In the genomic region with DNA sequence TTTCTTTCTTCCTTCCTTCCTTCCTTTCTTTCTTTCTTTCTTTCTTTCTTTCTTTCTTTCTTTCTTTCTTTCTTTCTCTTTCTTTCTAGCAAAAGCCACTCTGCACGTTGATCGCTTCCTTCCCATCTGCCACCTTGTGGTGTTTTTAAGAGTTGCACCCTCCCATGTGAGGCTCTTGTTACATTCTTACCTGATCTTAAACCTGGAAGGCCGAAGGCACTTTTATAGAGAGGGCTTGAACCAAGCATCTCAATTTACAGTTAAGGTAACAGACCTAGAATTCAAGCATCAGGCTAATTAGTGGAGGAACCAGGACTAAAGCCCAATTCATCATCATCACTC, we compare ENCODE assay signal across 8 mouse cellular contexts. TPM values are rescaled to one million over a fixed set of nuclear protein-coding genes. Genes with fewer than 3 reads are reported as not detected.
DNase-seq lines count a peak whose midpoint lies in the region; ATAC-seq lines count a peak whose summit lies in the region.

No protein-coding gene starts in this region.

- WGBS in embryonic facial prominence, embryonic 13.5 days = 25% methylated on average over 3 of the region's 3 CpGs

- H3K9me3 ChIP-seq in embryonic facial prominence, embryonic 13.5 days = no peaks in the 10 kb centered on the region

- intact Hi-C loops in heart, postnatal 36 days (cut with DNase I) = loop anchor here (1.0 to 5.0 kb wide), 3 partner anchors 77 to 198 kb away; a partner anchor contains a TSS

- peak overlapping the region; percentile 38 for H3K4me2 ChIP-seq in embryonic facial prominence, embryonic 13.5 days

- peak overlapping the region; percentile 58; the same call in 1 of the 2 replicates for H3K9ac ChIP-seq in embryonic facial prominence, embryonic 13.5 days

- peak; percentile 62 for DNase-seq in cerebellum, adult 11 months
- DNase-seq in adrenal gland, postnatal 10 days = peak; percentile 76
- peak; percentile 71 to 77 for DNase-seq in heart, postnatal 36 days
- peak; percentile 72 to 82 for DNase-seq in layer of hippocampus, postnatal 10 days (ENCODE audit: low spot score in 2 of 2)
- DNase-seq in lung, postnatal 10 days = peak; percentile 85
- peak; percentile 80 to 87 for DNase-seq in right cerebral cortex, adult 2 months (ENCODE audit: low spot score in 2 of 2)

- H3K4me3 ChIP-seq in embryonic facial prominence, embryonic 13.5 days = peak overlapping the region; percentile 17

- no peaks in the 10 kb centered on the region for H3K27me3 ChIP-seq in embryonic facial prominence, embryonic 13.5 days

- H3K36me3 ChIP-seq in embryonic facial prominence, embryonic 13.5 days = no peaks in the 10 kb centered on the region

- no peak for ATAC-seq in cerebellum, adult (ENCODE audit: insufficient number of reproducible peaks, low FRiP score, low TSS enrichment)
- ATAC-seq in embryonic facial prominence, embryonic 13.5 days (ENCODE audit: insufficient number of reproducible peaks, insufficient read depth, low FRiP score, low TSS enrichment, low read depth) = no peak

- H3K27ac ChIP-seq in embryonic facial prominence, embryonic 13.5 days = peak overlapping the region; percentile 51

- peaks cover 34% of the 10 kb centered on the region for H3K4me1 ChIP-seq in embryonic facial prominence, embryonic 13.5 days

RNA-seq across cellular contexts. Expression of a gene that starts 7.9 kb away (rescaled TPM):
- total RNA-seq in adrenal gland, postnatal 10 days (2021) = 10 to 100 TPM; 35.4 to 43.9 TPM
- polyA plus RNA-seq in embryonic facial prominence, embryonic 13.5 days (2015; fragmentation: Nextera tagmentation; extraction: Ambion mirVana) = 104 and 111 TPM in 2 replicates
- total RNA-seq in heart, postnatal 36 days (2021) = 10 to 100 TPM; 28.3 to 30.9 TPM
- 10 to 100 TPM; 28.9 to 34.7 TPM for total RNA-seq in layer of hippocampus, postnatal 10 days (2021)

RNA-seq across cellular contexts. Expression of a gene that starts 24.6 kb away (rescaled TPM):
- total RNA-seq in adrenal gland, postnatal 10 days (2021) = 10 to 100 TPM; 24.9 to 61.2 TPM
- 45.6 and 46.3 TPM in 2 replicates for polyA plus RNA-seq in embryonic facial prominence, embryonic 13.5 days (2015; fragmentation: Nextera tagmentation; extraction: Ambion mirVana)
- 1 to 10 TPM; 4.4 to 5.6 TPM for total RNA-seq in heart, postnatal 36 days (2021)
- 1,000 to 10,000 TPM; 1,434 to 1,803 TPM for total RNA-seq in layer of hippocampus, postnatal 10 days (2021)

Comparison
In these comparisons a context has a peak if more than half of its experiments do, and no peak if none do; other contexts are left out.
1. RNA of a gene that starts 24.6 kb away (total RNA-seq): 1,434 to 1,803 TPM in layer of hippocampus, postnatal 10 days; 24.9 to 61.2 TPM in adrenal gland, postnatal 10 days and 4.4 to 5.6 TPM in heart, postnatal 36 days; every median in the first group is over 10 times any median in the second.
2. Peak in every context shown above with its lines, with median percentiles within 50 percentile points of each other: DNase-seq.